Mouse (Mus musculus) embryo, embryonic 10 days (tissue): ENCODE data around the gene Gm45711.
"Not testable (repeated sequence)": the region's sequence is repeated elsewhere in the genome, so short reads cannot be mapped to it uniquely, and the experiment has no call there.

Source experiments
- DNase-seq: peaks from one replicate; pipeline ENCODE4 v3.0.0-alpha.2; 2015; ENCODE audit warnings: low spot score

Gm45711 gene

GRCm38 (mm10) chr8:104309441-104310155 lies at the start of gene Gm45711, which contains the start of gene Cmtm1:
Gene Gm45711, minus strand, starts transcription at chr8:104310081.
Gene Cmtm1, minus strand, starts transcription at chr8:104310145.
- not testable (repeated sequence) for DNase-seq

GRCm38 (mm10) chr8:104358637-104359036 lies 48.8 kb upstream of the Gm45711 start:
- no peak for DNase-seq

- DNase-seq, result no peak
Observed at GRCm38 (mm10) chr8:104354504-104354903, 44.6 kb upstream of the Gm45711 start.

- DNase-seq, result peak; percentile 35
Observed at GRCm38 (mm10) chr8:104353186-104353585, 43.3 kb upstream of the Gm45711 start.

- no peak for DNase-seq
Observed at GRCm38 (mm10) chr8:104350047-104350446, 40.2 kb upstream of the Gm45711 start.

- DNase-seq, result no peak
Observed at GRCm38 (mm10) chr8:104348971-104349370, 39.1 kb upstream of the Gm45711 start.

- DNase-seq, result no peak
Observed at GRCm38 (mm10) chr8:104346706-104347105, 36.8 kb upstream of the Gm45711 start.

GRCm38 (mm10) chr8:104344622-104345021 lies 34.7 kb upstream of the Gm45711 start:
- no peak for DNase-seq

GRCm38 (mm10) chr8:104343957-104344356 lies 34.1 kb upstream of the Gm45711 start:
- peak; percentile 96 for DNase-seq

GRCm38 (mm10) chr8:104342426-104342825 lies 32.5 kb upstream of the Gm45711 start:
- no peak for DNase-seq

- no peak for DNase-seq
Observed at GRCm38 (mm10) chr8:104341678-104342077, 31.8 kb upstream of the Gm45711 start.

- DNase-seq, result peak; percentile 82
Observed at GRCm38 (mm10) chr8:104341106-104341561, 31.3 kb upstream of the Gm45711 start.

- DNase-seq, result peak; percentile 86
Observed at GRCm38 (mm10) chr8:104340233-104341105, 30.6 kb upstream of the Gm45711 start.

- DNase-seq, result no peak
Observed at GRCm38 (mm10) chr8:104339983-104340232, 30.0 kb upstream of the Gm45711 start.

GRCm38 (mm10) chr8:104339229-104339982 lies 29.5 kb upstream of the Gm45711 start, which contains the start of gene Cmtm3:
Gene Cmtm3, plus strand, starts transcription at chr8:104339410.
- peak; percentile 16 for DNase-seq

- no peak for DNase-seq
Observed at GRCm38 (mm10) chr8:104337890-104338289, 28.0 kb upstream of the Gm45711 start.

- DNase-seq, result no peak
Observed at GRCm38 (mm10) chr8:104336806-104337205, 26.9 kb upstream of the Gm45711 start.

- DNase-seq, result no peak
Observed at GRCm38 (mm10) chr8:104334196-104334595, 24.3 kb upstream of the Gm45711 start.

GRCm38 (mm10) chr8:104333786-104334185 lies 23.9 kb upstream of the Gm45711 start:
- DNase-seq, result no peak

GRCm38 (mm10) chr8:104332665-104333631 lies 23.1 kb upstream of the Gm45711 start:
- no peak for DNase-seq

- DNase-seq, result not testable (repeated sequence)
Observed at GRCm38 (mm10) chr8:104321930-104322329, 12.0 kb upstream of the Gm45711 start, which contains the start of gene Cmtm2b. Gene Cmtm2b, plus strand, starts transcription at chr8:104322230.
